Mouse (Mus musculus) MEL (cell line): ENCODE results near the gene Arhgap23.

ENCODE experiments used
- CTCF ChIP-seq, 3 experiments: IDR thresholded peaks in 2 of 3; conservative IDR thresholded peaks in 1 of 3; 2 replicates each; pipeline ENCODE4 v1.5.1; 2011 to 2012; ENCODE audit warnings: low read length in 3 of 3, low read depth in 2 of 3, mild to moderate bottlenecking in 2 of 3, improper control_type of control experiment in 1 of 3, inconsistent platforms in 1 of 3, mixed read lengths in 1 of 3, moderate library complexity in 1 of 3; ENCODE audit not compliant: control insufficient read depth in 1 of 3, insufficient read depth in 1 of 3, poor library complexity in 1 of 3, severe bottlenecking in 1 of 3
- EP300 ChIP-seq, 2 experiments: IDR thresholded peaks; 2 replicates each; pipeline ENCODE4 v1.6.1; 2011; ENCODE audit warnings: improper control_type of control experiment in 2 of 2, low read length in 2 of 2, low read depth in 1 of 2, mild to moderate bottlenecking in 1 of 2
- TBP ChIP-seq: IDR thresholded peaks from 2 replicates; pipeline ENCODE4 v1.8.0; 2011; ENCODE audit warnings: low read depth, low read length, improper control_type of control experiment

GRCm38 (mm10) chr11:97393658-97394057, 21.7 kb upstream of the Arhgap23 start:
- TF ChIP-seq CTCF (IDR thresholded peaks at IDR 0.05 in 2 of 3, conservative IDR thresholded peaks at IDR 0.05 in 1 of 3; ENCODE audit: control insufficient read depth in 1 of 3, insufficient read depth in 1 of 3, low read depth in 2 of 3, low read length in 3 of 3, poor library complexity in 1 of 3, severe bottlenecking in 1 of 3) (no peak), TBP (no peak), EP300 (IDR thresholded peaks at IDR 0.05; ENCODE audit: low read depth in 1 of 2, low read length in 2 of 2) (no peak)
